Comparison of ENCODE assay signal across 12 mouse cellular contexts in the genomic region with DNA sequence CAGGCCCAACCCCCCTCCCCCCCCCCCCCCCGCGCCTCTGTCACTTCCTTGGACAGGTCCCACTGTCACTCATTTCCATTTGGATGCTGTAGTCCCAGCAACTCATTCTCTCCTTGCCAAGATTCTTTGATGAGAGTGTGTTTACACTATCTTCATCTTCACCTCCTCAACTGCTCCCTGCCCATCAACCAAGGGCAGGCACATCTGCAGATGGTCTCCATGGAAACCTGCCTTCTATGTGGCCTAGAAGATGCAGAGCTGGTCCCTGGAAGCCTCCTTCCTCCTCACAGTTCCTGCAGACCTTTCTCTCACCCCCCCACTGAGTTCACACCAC. TPM values are rescaled to one million over a fixed set of nuclear protein-coding genes. Genes with fewer than 3 reads are reported as not detected.
DNase-seq lines count a peak whose midpoint lies in the region; ATAC-seq and TF ChIP-seq lines count a peak whose summit lies in the region.
"Had no signal": no experiment of that assay in that cellular context is flagged by ENCODE, and none has a peak within 500 bp of the region (broad histone marks: within the 10 kb centered on the region; RNA-seq: fewer than 3 reads in every experiment).

No protein-coding gene starts in this region.

- H3K4me1 ChIP-seq in embryonic facial prominence, embryonic 11.5 days (ENCODE audit: control insufficient read depth, insufficient read depth, low read length): no peaks in the 10 kb centered on the region
- H3K4me1 ChIP-seq in hindbrain, embryonic 12.5 days: peaks cover 36% of the 10 kb centered on the region
- H3K4me1 ChIP-seq in midbrain, embryonic 16.5 days (ENCODE audit: control insufficient read depth, insufficient read depth, low read length): peaks cover 29% of the 10 kb centered on the region
- H3K4me1 ChIP-seq: intestine, embryonic 15.5 days; stomach, embryonic 15.5 days had no signal

- no peak overlapping the region for H3K4me3 ChIP-seq in embryonic facial prominence, embryonic 11.5 days (ENCODE audit: low read depth, low read length)
- no peak overlapping the region for H3K4me3 ChIP-seq in hindbrain, embryonic 12.5 days
- H3K4me3 ChIP-seq in midbrain, embryonic 16.5 days (ENCODE audit: low read depth, low read length): no peak overlapping the region
- H3K4me3 ChIP-seq: intestine, embryonic 15.5 days; stomach, embryonic 15.5 days had no signal

- no peak for TF ChIP-seq POLR2A in brain, embryonic 14.5 days (IDR thresholded peaks at IDR 0.05; ENCODE audit: borderline replicate concordance, extremely low read depth, insufficient read depth, insufficient read length, poor library complexity, severe bottlenecking)

- H3K27me3 ChIP-seq in embryonic facial prominence, embryonic 11.5 days (ENCODE audit: control insufficient read depth, insufficient read depth, low read length): no peaks in the 10 kb centered on the region
- no peaks in the 10 kb centered on the region for H3K27me3 ChIP-seq in hindbrain, embryonic 12.5 days
- H3K27me3 ChIP-seq in midbrain, embryonic 16.5 days (ENCODE audit: control insufficient read depth, insufficient read depth, low read depth, low read length): no peaks in the 10 kb centered on the region
- H3K27me3 ChIP-seq: intestine, embryonic 15.5 days; stomach, embryonic 15.5 days had no signal

- no peak overlapping the region for H3K9ac ChIP-seq in embryonic facial prominence, embryonic 11.5 days (replicated peaks; ENCODE audit: low read length)
- no peak overlapping the region for H3K9ac ChIP-seq in hindbrain, embryonic 12.5 days
- no peak overlapping the region for H3K9ac ChIP-seq in midbrain, embryonic 16.5 days (ENCODE audit: low read depth, low read length)
- H3K9ac ChIP-seq: intestine, embryonic 15.5 days; stomach, embryonic 15.5 days had no signal

- no peak overlapping the region for H3K4me2 ChIP-seq in embryonic facial prominence, embryonic 11.5 days (ENCODE audit: low read depth, low read length)
- H3K4me2 ChIP-seq in hindbrain, embryonic 12.5 days (replicated peaks): no peak overlapping the region
- H3K4me2 ChIP-seq in midbrain, embryonic 16.5 days (ENCODE audit: low read length): no peak overlapping the region
- H3K4me2 ChIP-seq: intestine, embryonic 15.5 days; stomach, embryonic 15.5 days had no signal

- 67% methylated on average over 1 of the region's 2 CpGs for WGBS in embryonic facial prominence, embryonic 11.5 days
- WGBS in hindbrain, embryonic 12.5 days: no CpG with 5 or more reads among the region's 2 CpGs
- 71% methylated on average over 1 of the region's 2 CpGs for WGBS in midbrain, embryonic 16.5 days

- H3K9me3 ChIP-seq in embryonic facial prominence, embryonic 11.5 days (replicated peaks; ENCODE audit: control insufficient read depth, low read length): no peaks in the 10 kb centered on the region
- H3K9me3 ChIP-seq in hindbrain, embryonic 12.5 days (replicated peaks): no peaks in the 10 kb centered on the region
- H3K9me3 ChIP-seq in midbrain, embryonic 16.5 days (replicated peaks; ENCODE audit: control insufficient read depth, low read length, poor library complexity, severe bottlenecking): no peaks in the 10 kb centered on the region
- H3K9me3 ChIP-seq: intestine, embryonic 15.5 days; stomach, embryonic 15.5 days had no signal

- 0 out of 2 replicates have a peak, but pooled peaks have one; percentile 34 for ATAC-seq in embryonic facial prominence, embryonic 11.5 days (replicated peaks; ENCODE audit: insufficient number of reproducible peaks, low FRiP score, low TSS enrichment, low read depth)
- peak; percentile 75 for ATAC-seq in hindbrain, embryonic 12.5 days (ENCODE audit: low FRiP score)
- ATAC-seq in midbrain, embryonic 16.5 days: peak; percentile 69
- ATAC-seq: intestine, embryonic 15.5 days had no signal

- no peak for TF ChIP-seq CTCF in brain, embryonic 14.5 days (IDR thresholded peaks at IDR 0.05; ENCODE audit: borderline replicate concordance, extremely low read depth, insufficient read depth, insufficient read length)

- no peak overlapping the region for H3K27ac ChIP-seq in embryonic facial prominence, embryonic 11.5 days (replicated peaks; ENCODE audit: low read depth, low read length)
- H3K27ac ChIP-seq in hindbrain, embryonic 12.5 days: peak overlapping the region; percentile 84
- peak overlapping the region; percentile 61 for H3K27ac ChIP-seq in midbrain, embryonic 16.5 days (ENCODE audit: low read length)
- H3K27ac ChIP-seq: intestine, embryonic 15.5 days; stomach, embryonic 15.5 days had no signal

- DNase-seq in brain, embryonic 14.5 days (ENCODE audit: low read depth): peak; percentile 63
- DNase-seq in embryonic facial prominence, embryonic 11.5 days (ENCODE audit: low spot score): no peak
- no peak for DNase-seq in adrenal gland, adult 18-20 months (ENCODE audit: low spot score in 2 of 2)
- DNase-seq in layer of hippocampus, adult 18-20 months (ENCODE audit: low spot score in 2 of 2): no peak
- DNase-seq in spleen, postnatal 36 days (ENCODE audit: low spot score in 2 of 2): no peak
- DNase-seq: cerebellum, postnatal 36 days; gastrocnemius, postnatal 10 days had no signal

- H3K36me3 ChIP-seq in embryonic facial prominence, embryonic 11.5 days (replicated peaks; ENCODE audit: control insufficient read depth, insufficient read depth, low read depth, low read length): no peaks in the 10 kb centered on the region
- H3K36me3 ChIP-seq in hindbrain, embryonic 12.5 days: no peaks in the 10 kb centered on the region
- H3K36me3 ChIP-seq in midbrain, embryonic 16.5 days (ENCODE audit: control insufficient read depth, insufficient read depth, low read length): no peaks in the 10 kb centered on the region
- H3K36me3 ChIP-seq: intestine, embryonic 15.5 days; stomach, embryonic 15.5 days had no signal

RNA-seq across cellular contexts. Expression of a gene that starts 42.8 kb away (rescaled TPM):
- 1,399 and 1,649 TPM in 2 replicates for polyA plus RNA-seq in brain, embryonic 14.5 days (2012; rRNA removed)
- 79.0 and 110 TPM in 2 replicates for polyA plus RNA-seq in embryonic facial prominence, embryonic 11.5 days (2014; fragmentation: Nextera tagmentation; extraction: Ambion mirVana)
- polyA plus RNA-seq in hindbrain, embryonic 12.5 days (2016; fragmentation: Nextera tagmentation; extraction: Ambion mirVana): 892 and 927 TPM in 2 replicates
- polyA plus RNA-seq in midbrain, embryonic 16.5 days (2015; fragmentation: Nextera tagmentation; extraction: Ambion mirVana): 3,227 and 3,475 TPM in 2 replicates
- 10 to 100 TPM; 23.1 to 29.8 TPM for total RNA-seq in adrenal gland, adult 18-20 months (2021)
- total RNA-seq in layer of hippocampus, adult 18-20 months (2021): 1,000 to 10,000 TPM; 1,418 to 1,485 TPM
- total RNA-seq: megakaryocyte progenitor cell, adult 5-6 weeks had no signal
